Mouse (Mus musculus) frontal cortex, postnatal 25 days (tissue): ENCODE results near the gene Ugt1a8.

Source experiments
- DNase-seq, 2 experiments: peaks; one replicate each; pipeline ENCODE4 v3.0.0; 2022; ENCODE audit warnings: low spot score in 2 of 2

Ugt1a8 gene

DNA sequence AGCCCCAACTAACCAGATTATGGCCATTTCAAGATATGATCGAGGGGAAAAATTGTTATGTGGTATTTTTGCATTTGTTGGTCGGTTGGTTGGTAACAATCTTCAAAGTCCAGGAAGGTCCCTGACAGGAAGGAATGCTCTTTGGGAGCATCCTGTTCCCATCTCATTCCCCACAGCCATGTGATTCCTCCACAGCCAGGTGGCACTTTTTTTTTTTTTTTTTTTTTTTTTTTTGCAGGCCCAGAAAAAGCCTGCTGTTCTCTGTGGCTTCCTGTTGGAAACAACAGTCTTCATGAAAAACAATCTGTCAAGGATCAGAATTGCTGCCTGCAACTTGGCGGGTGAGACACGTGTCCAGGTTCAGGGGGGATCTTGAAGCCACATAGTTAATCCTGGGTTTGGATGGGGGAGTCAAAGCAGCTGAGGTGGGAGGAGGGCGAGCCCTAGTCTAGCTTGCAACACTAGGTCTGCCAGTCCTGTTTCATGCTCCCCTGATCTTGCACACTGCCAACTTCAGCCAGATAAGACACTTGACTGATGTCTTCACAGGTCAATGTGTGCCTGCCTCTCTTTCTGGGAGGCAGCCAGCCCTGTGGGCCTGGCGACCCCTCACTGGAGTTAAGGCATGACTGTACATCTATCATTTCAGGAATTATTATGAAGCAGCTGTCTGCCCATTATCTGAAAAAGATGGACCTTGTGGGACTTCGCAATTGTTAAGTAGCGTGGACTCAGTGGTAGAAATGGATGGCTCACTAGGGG, 171.4 kb downstream of the Ugt1a8 start:
- no peak for DNase-seq

GRCm38 (mm10) chr1:88259643-88260024, 172.0 kb downstream of the Ugt1a8 start:
- DNase-seq = no peak

- DNase-seq = no peak
Observed at GRCm38 (mm10) chr1:88260114-88260513, 172.5 kb downstream of the Ugt1a8 start.

GRCm38 (mm10) chr1:88260604-88261377, 173.2 kb downstream of the Ugt1a8 start:
- no peak for DNase-seq

GRCm38 (mm10) chr1:88261706-88262105, 174.1 kb downstream of the Ugt1a8 start:
- no peak for DNase-seq

- no peak for DNase-seq
Observed at GRCm38 (mm10) chr1:88262255-88262654, 174.6 kb downstream of the Ugt1a8 start.

- DNase-seq = no peak
Observed at GRCm38 (mm10) chr1:88262961-88263360, 175.3 kb downstream of the Ugt1a8 start.

GRCm38 (mm10) chr1:88263778-88264177, 176.2 kb downstream of the Ugt1a8 start:
- DNase-seq = no peak

DNA sequence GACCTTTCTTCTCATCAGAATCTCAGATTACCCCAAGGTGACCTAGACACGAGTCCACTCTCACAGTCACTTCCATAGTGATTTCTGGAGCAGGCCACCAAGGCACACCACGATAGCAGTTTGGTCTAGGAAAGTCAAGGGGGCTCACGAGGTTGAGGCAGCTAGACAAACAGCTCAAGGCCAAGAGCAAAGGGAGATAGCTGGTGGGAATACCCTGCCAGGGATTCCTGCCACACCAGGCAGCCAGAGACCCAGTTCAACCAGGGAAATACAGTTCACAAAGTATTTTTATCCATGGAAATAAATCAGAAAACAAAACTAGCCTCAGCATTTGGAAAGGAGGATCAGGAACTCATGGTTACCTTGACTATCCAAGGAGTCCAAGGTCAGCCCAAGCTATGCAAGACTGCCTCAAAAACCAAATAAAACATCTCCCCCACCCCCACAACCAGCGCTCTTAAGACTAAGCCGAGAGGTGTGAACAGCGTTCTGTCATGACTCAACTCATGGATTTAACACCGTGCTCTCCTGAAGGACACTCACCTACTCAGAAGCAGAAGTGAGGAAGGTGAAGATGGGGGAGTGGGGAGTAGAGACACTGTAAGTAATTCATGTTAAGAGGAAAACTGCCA, 176.7 kb downstream of the Ugt1a8 start:
- no peak for DNase-seq

DNA sequence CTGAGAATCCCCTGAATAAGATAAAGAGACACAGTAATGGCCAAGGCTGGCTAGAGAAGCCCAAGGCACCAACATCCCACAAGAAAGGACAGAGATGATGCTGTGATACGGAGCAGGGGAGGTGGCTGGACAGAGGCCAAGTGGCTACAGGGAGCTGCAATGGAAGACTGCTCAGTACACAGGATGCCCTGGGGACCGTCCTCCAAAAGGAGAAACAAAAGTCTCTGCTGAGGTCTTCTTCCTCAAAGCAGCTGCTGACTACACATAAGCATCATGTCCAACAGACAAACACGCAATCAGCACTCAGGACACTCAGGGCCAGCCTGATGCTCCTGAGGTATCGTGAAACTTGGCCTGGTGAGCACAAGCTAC, 177.2 kb downstream of the Ugt1a8 start:
- no peak for DNase-seq

DNA sequence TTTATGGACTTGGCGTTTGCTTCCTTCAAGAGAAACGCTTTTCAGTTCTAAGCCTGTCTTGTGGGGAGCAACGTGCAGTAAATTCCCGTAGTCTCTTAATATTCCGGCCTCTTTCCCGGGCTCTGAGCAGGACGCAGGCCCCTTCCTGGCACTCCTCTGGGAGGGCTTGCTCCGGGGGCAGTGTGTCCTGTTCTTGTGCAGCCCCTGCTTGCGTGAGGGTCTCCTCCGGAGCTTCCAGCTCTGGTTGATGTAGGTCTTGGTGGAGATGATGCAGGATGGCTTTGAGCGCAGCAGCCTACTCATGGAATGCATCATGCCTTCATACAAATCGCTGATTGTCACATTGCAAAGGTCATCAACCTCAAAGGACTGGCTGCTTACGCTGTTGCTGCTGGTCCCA, 178.5 kb downstream of the Ugt1a8 start:
- no peak for DNase-seq

DNA sequence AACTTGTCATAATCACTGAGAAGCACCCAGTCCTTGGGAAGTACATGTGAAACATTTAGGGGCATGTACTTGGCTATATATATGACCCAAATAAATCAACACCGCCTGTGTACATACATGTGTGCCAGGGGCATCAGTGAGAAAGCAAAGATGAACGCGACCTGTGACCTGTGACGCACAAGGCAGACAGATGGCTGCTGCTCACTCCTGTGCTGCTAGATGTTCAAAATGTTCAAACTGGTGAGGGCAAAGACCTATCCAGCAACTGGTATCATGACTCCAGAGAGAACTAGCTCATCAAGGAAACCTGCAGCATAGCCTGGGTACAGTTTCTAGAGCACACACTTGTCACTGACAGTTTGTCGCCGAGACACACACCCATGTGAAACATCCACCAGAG, 179.9 kb downstream of the Ugt1a8 start:
- DNase-seq = no peak

GRCm38 (mm10) chr1:88268070-88268469, 180.5 kb downstream of the Ugt1a8 start:
- DNase-seq = no peak
